In the genomic region with DNA sequence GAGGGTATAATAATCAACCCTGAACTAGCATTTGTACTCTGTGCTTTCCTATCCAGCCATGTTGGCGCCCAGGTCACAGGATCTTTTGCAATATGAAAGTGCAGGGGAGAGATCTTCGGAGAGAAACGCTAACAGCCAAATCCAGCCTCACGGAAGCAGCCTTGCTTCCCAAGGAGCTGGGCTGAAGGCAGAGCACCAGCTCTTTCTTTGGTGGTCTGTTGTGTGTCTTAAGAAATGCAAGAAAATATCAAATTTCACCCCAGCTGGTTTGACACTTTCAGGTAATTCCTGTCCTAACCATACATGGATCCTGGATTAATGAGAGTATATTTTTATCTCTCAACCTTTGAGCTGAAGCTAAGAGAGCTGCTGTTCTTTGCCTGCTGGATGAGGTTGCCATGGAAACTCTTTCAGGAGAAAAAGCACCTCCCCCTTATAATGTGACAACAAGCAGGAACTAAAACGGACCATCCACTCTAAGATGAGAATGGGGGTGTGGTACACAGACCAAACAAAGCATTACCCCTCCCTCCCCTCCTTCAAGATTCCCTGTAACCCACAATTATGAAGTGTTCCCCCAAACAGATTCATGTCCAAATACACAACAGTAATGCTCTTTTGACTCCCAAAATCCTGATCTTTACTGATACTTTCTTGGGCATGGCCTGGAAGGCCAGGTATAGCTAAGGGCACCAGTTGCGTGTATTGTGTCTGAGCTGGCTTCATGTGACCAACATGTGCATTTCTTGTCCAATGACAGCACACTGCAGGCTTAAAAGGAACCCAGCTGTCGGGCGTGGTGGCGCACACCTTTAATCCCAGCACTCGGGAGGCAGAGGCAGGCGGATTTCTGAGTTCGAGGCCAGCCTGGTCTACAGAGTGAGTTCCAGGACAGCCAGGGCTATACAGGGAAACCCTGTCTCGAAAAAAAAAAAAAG, we compare ENCODE assay signal across 8 mouse cellular contexts. TPM values are rescaled to one million over a fixed set of nuclear protein-coding genes. Genes with fewer than 3 reads are reported as not detected.
DNase-seq lines count a peak whose midpoint lies in the region; ATAC-seq lines count a peak whose summit lies in the region.

No protein-coding gene starts in this region.

- no peak for ATAC-seq in liver, embryonic 11.5 days (replicated peaks; ENCODE audit: low FRiP score)
- ATAC-seq in inflammation-experienced regulatory T-cells, adult 6 months, result no peak

- H3K27ac ChIP-seq in liver, embryonic 11.5 days (ENCODE audit: low read depth, low read length), result no peak overlapping the region

- 47% methylated on average over 13 of the region's 13 CpGs for WGBS in liver, embryonic 11.5 days

- H3K4me3 ChIP-seq in liver, embryonic 11.5 days (ENCODE audit: low read depth, low read length), result peak overlapping the region; percentile 39

- H3K9ac ChIP-seq in liver, embryonic 11.5 days (ENCODE audit: low read depth, low read length), result peak overlapping the region; percentile 37; the same call in 1 of the 2 replicates

- H3K36me3 ChIP-seq in liver, embryonic 11.5 days (ENCODE audit: control insufficient read depth, insufficient read depth, low read length), result no peaks in the 10 kb centered on the region

- peaks cover 12% of the 10 kb centered on the region for H3K27me3 ChIP-seq in liver, embryonic 11.5 days (replicated peaks; ENCODE audit: control insufficient read depth, insufficient read depth, low read length)

- peak; percentile 3 to 22 for DNase-seq in adrenal gland, adult 18-20 months (ENCODE audit: low spot score in 2 of 2)
- DNase-seq in adrenal gland, postnatal 4 days (ENCODE audit: low spot score in 2 of 2), result no peak
- DNase-seq in brain, embryonic 18.5 days (ENCODE audit: low read depth, low spot score), result peak; percentile 75
- peak; percentile 38 to 39 for DNase-seq in frontal cortex, postnatal 10 days (ENCODE audit: low spot score in 2 of 2)
- DNase-seq in kidney, postnatal 14 days, result peak; percentile 8
- no peak for DNase-seq in liver, embryonic 11.5 days (ENCODE audit: low spot score)
- peak; percentile 70 for DNase-seq in right cerebral cortex, adult 18-20 months

- peak overlapping the region; percentile 70 for H3K4me2 ChIP-seq in liver, embryonic 11.5 days

- no peaks in the 10 kb centered on the region for H3K9me3 ChIP-seq in liver, embryonic 11.5 days (ENCODE audit: control insufficient read depth, low read length)

- peaks cover 2% of the 10 kb centered on the region; the same call in 1 of the 2 replicates for H3K4me1 ChIP-seq in liver, embryonic 11.5 days (replicated peaks; ENCODE audit: control insufficient read depth, insufficient read depth, low read length)

RNA-seq across cellular contexts. Expression of a gene that starts 26.8 kb away (rescaled TPM):
- total RNA-seq in adrenal gland, adult 18-20 months (2021), result 1 to 10 TPM; 5.1 to 6.7 TPM
- total RNA-seq in adrenal gland, postnatal 4 days (2021), result 10 to 100 TPM; 12.6 to 17.1 TPM
- polyA plus RNA-seq in liver, embryonic 11.5 days (2014; fragmentation: Nextera tagmentation; extraction: Ambion mirVana), result 0.08 and 0.22 TPM in 2 replicates
- not detected for polyA plus RNA-seq in inflammation-experienced regulatory T-cells, adult 6 months (2017; shearing (Covaris generic))

RNA-seq across cellular contexts. Expression of a gene that starts 50.1 kb away (rescaled TPM):
- 1 to 10 TPM; 3.1 to 5.0 TPM for total RNA-seq in adrenal gland, adult 18-20 months (2021)
- total RNA-seq in adrenal gland, postnatal 4 days (2021), result 1 to 10 TPM; 8.0 to 8.1 TPM
- 3.4 and 4.4 TPM in 2 replicates for polyA plus RNA-seq in liver, embryonic 11.5 days (2014; fragmentation: Nextera tagmentation; extraction: Ambion mirVana)
- polyA plus RNA-seq in inflammation-experienced regulatory T-cells, adult 6 months (2017; shearing (Covaris generic)), result 1 to 10 TPM in 2 of 3 experiments, under 1 TPM in 1; 0.44 to 2.2 (median 1.6) TPM

Comparison
In these comparisons a context has a peak if more than half of its experiments do, and no peak if none do; other contexts are left out.
1. DNase-seq: peak in adrenal gland, adult 18-20 months (2 of 2), brain, embryonic 18.5 days (single experiment), frontal cortex, postnatal 10 days (2 of 2), kidney, postnatal 14 days (single experiment) and right cerebral cortex, adult 18-20 months (single experiment); none in adrenal gland, postnatal 4 days (0 of 2) and liver, embryonic 11.5 days (single experiment).